Mouse (Mus musculus) liver, embryonic 14.5 days (tissue): ENCODE measurements at regions not wholly inside any gene's neighbourhood (a gene's known extent, or its start where the extent isn't known, plus 50 kb on each side); places are given as distances from the start of the nearest gene placed in this dataset.

Experiments used
- ATAC-seq: fragments of 200-750 bp; cut with Nextera tagmentation; 2 replicates; pipeline ENCODE4 v1.8.0; 2017; ENCODE audit warnings: moderate number of reproducible peaks, mild to moderate bottlenecking, moderate library complexity; ENCODE audit not compliant: insufficient read depth
- DNase-seq, 3 experiments: peaks; one replicate each; pipeline ENCODE4 v3.0.0-alpha.2; 2012 to 2013; ENCODE audit warnings: low read depth in 3 of 3, low spot score in 3 of 3
- H3K27ac ChIP-seq: fragments of 300-500 bp; sonication (generic); 2 replicates; pipeline ENCODE4 v1.5.1; 2014; ENCODE audit warnings: moderate library complexity, mild to moderate bottlenecking, control low read depth, inconsistent platforms
- H3K27me3 ChIP-seq: fragments of 300-500 bp; sonication (generic); 2 replicates; pipeline ENCODE4 v1.6.1; 2014; ENCODE audit warnings: mild to moderate bottlenecking, low read length, moderate library complexity; ENCODE audit not compliant: control insufficient read depth, insufficient read depth
- H3K36me3 ChIP-seq: fragments of 300-500 bp; sonication (generic); replicated peaks from 2 replicates; pipeline ENCODE4 v1.6.1; 2014; ENCODE audit warnings: low read depth; ENCODE audit not compliant: control insufficient read depth, insufficient read depth
- H3K4me1 ChIP-seq, 2 experiments: fragments of 200-500 bp in 1 of 2; fragments of 300-500 bp in 1 of 2; sonication (generic) in 1 of 2; replicated peaks; 2 replicates each; pipeline ENCODE4 v1.6.1; 2012 to 2014; ENCODE audit warnings: antibody characterized with exemption in 1 of 2, inconsistent platforms in 1 of 2, low read length in 1 of 2; ENCODE audit not compliant: control insufficient read depth in 2 of 2, insufficient read depth in 2 of 2
- H3K4me2 ChIP-seq: fragments of 300-500 bp; sonication (generic); 2 replicates; pipeline ENCODE4 v1.6.1; 2014; ENCODE audit warnings: low read depth, mild to moderate bottlenecking, control low read depth, moderate library complexity
- H3K4me3 ChIP-seq, 2 experiments: fragments of 200-500 bp in 1 of 2; fragments of 300-500 bp in 1 of 2; sonication (generic) in 1 of 2; 2 replicates each; pipeline ENCODE4 v1.5.1; 2012 to 2014; ENCODE audit warnings: low read depth in 2 of 2, low read length in 2 of 2, mild to moderate bottlenecking in 2 of 2, control low read depth in 1 of 2, inconsistent platforms in 1 of 2, moderate library complexity in 1 of 2; ENCODE audit not compliant: insufficient read depth in 1 of 2
- H3K9ac ChIP-seq: fragments of 300-500 bp; sonication (generic); replicated peaks from 2 replicates; pipeline ENCODE4 v1.6.1; 2014; ENCODE audit warnings: mild to moderate bottlenecking, control low read depth, moderate library complexity
- H3K9me3 ChIP-seq: fragments of 300-500 bp; sonication (generic); 2 replicates; pipeline ENCODE4 v1.6.1; 2016; ENCODE audit warnings: low read length, mixed read lengths; ENCODE audit not compliant: control insufficient read depth
- CTCF ChIP-seq: IDR thresholded peaks from 2 replicates; pipeline ENCODE4 v1.5.1; 2016; ENCODE audit warnings: antibody characterized with exemption, low read depth, control low read depth
- EP300 ChIP-seq: IDR thresholded peaks from 2 replicates; pipeline ENCODE4 v1.6.1; 2016; ENCODE audit warnings: antibody characterized with exemption, low read depth
- WGBS: fragments of 180-500 bp; shearing (Covaris S2); extraction: QIAGEN DNeasy Blood & Tissue Kit; methylation state at CpG from one replicate; pipeline ENCODE4 v1.1.7; 2014; ENCODE audit not compliant: insufficient replicate concordance; 5-methylcytosine and 5-hydroxymethylcytosine counted together

GRCm38 (mm10) chr2:106571346-106571745 lies 121.7 kb upstream of the Mpped2 start:
- Histone ChIP-seq H3K9ac (no peak overlapping the region), H3K27me3 (no peaks in the 10 kb centered on the region), H3K9me3 (no peaks in the 10 kb centered on the region), H3K36me3 (no peaks in the 10 kb centered on the region), H3K4me2 (no peak overlapping the region), H3K27ac (no peak overlapping the region), H3K4me3 (no peak overlapping the region), H3K4me1 (no peaks in the 10 kb centered on the region)
- WGBS, result 65% methylated on average over 3 of the region's 3 CpGs
- TF ChIP-seq CTCF (no peak), EP300 (no peak)
- DNase-seq (no peak), ATAC-seq (no peak)

- no peak overlapping the region for H3K27ac ChIP-seq
- TF ChIP-seq CTCF, result no peak
- TF ChIP-seq EP300, result no peak
- ATAC-seq (no peak), DNase-seq (no peak)
- no peak overlapping the region for H3K4me2 ChIP-seq
- H3K4me1 ChIP-seq, result no peaks in the 10 kb centered on the region
- H3K27me3 ChIP-seq, result no peaks in the 10 kb centered on the region
- no peak overlapping the region for H3K9ac ChIP-seq
- 26% methylated on average over 2 of the region's 2 CpGs for WGBS
- no peaks in the 10 kb centered on the region for H3K9me3 ChIP-seq
- no peak overlapping the region for H3K4me3 ChIP-seq
- no peaks in the 10 kb centered on the region for H3K36me3 ChIP-seq
Measured at GRCm38 (mm10) chr2:106571913-106572312, 121.2 kb upstream of the Mpped2 start.

- no peaks in the 10 kb centered on the region for H3K27me3 ChIP-seq
- DNase-seq (no peak), ATAC-seq (no peak)
- WGBS, result 45% methylated on average over 4 of the region's 4 CpGs
- H3K27ac ChIP-seq, result no peak overlapping the region
- H3K4me2 ChIP-seq, result no peak overlapping the region
- no peak overlapping the region for H3K9ac ChIP-seq
- TF ChIP-seq CTCF (no peak), EP300 (no peak)
- 0 out of 4 replicates have a peak, but pooled peaks cover 0 to 2% of the 10 kb centered on the region in 2 experiments for H3K4me1 ChIP-seq
- no peak overlapping the region for H3K4me3 ChIP-seq
- H3K36me3 ChIP-seq, result no peaks in the 10 kb centered on the region
- H3K9me3 ChIP-seq, result no peaks in the 10 kb centered on the region
Measured at GRCm38 (mm10) chr2:106576746-106577323, 116.2 kb upstream of the Mpped2 start.

GRCm38 (mm10) chr2:106578062-106578461 lies 115.0 kb upstream of the Mpped2 start:
- 56% methylated on average over 1 of the region's 1 CpGs for WGBS
- Histone ChIP-seq H3K4me3 (no peak overlapping the region), H3K36me3 (no peaks in the 10 kb centered on the region), H3K27me3 (no peaks in the 10 kb centered on the region), H3K9ac (no peak overlapping the region), H3K4me2 (no peak overlapping the region), H3K9me3 (no peaks in the 10 kb centered on the region), H3K4me1 (0 out of 4 replicates have a peak, but pooled peaks cover 0 to 2% of the 10 kb centered on the region in 2 experiments), H3K27ac (no peak overlapping the region)
- ATAC-seq (no peak), DNase-seq (no peak)
- no peak for TF ChIP-seq CTCF
- TF ChIP-seq EP300, result no peak

GRCm38 (mm10) chr2:106580663-106581062 lies 112.4 kb upstream of the Mpped2 start:
- H3K27me3 ChIP-seq, result no peaks in the 10 kb centered on the region
- DNase-seq, result no peak

More at GRCm38 (mm10) chr2:106580663-106581062, 112.4 kb upstream of the Mpped2 start:
- Histone ChIP-seq H3K4me1 (0 out of 4 replicates have a peak, but pooled peaks cover 0 to 2% of the 10 kb centered on the region in 2 experiments), H3K27ac (no peak overlapping the region), H3K4me3 (no peak overlapping the region), H3K4me2 (no peak overlapping the region), H3K9ac (no peak overlapping the region), H3K9me3 (no peaks in the 10 kb centered on the region), H3K36me3 (no peaks in the 10 kb centered on the region)
- no peak for ATAC-seq
- TF ChIP-seq CTCF (no peak), EP300 (no peak)
- WGBS, result 53% methylated on average over 5 of the region's 5 CpGs
